Mouse (Mus musculus): ENCODE data around the gene Runx1. TPM values are rescaled to one million over a fixed set of nuclear protein-coding genes. Genes with fewer than 3 reads are reported as not detected.

Gene Runx1
- polyA plus RNA-seq, 1 experiment from 2014 or later, result 0.94 TPM

DNA sequence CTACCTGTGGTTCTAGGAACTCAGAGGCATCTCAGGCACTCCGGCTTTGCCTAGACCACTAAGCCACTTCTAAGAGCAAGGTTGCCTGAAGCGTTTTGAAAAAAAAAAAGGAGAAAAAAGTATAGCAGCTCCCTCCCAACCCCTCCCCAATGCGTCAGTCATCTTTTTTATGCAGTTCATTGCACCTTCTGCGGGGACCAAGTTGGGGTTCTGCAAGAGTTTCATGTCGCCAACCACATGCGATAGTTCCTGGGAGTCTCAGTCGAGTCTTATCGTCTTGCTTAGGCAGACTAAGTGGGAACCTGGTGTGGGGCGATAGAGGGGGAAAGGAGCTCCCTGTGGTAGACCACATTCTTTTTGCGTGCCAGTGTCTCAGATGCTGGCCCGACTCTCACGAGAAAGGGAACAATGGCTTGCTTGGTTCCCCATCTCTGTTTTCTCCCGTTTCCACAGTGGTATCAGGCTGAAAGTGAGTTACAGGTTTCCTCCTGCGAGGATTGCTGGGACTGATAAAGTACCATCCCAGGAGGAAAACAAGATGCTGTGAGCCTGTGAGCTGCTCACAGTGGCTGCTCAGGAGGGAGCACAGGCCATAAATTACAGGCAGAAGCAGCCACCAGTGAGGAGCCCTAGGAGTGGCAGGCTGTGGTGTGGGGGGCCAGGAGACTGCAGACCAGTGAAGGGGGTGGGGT lies 3.9 kb downstream of the Runx1 start:
- 60% methylated on average over 14 of the region's 14 CpGs for WGBS
- H3K27me3 ChIP-seq (replicated peaks; ENCODE audit: control insufficient read depth, insufficient read depth, low read length), result no peaks in the 10 kb centered on the region
- H3K9ac ChIP-seq (ENCODE audit: low read depth, low read length), result no peak overlapping the region
- no peak overlapping the region for H3K27ac ChIP-seq (ENCODE audit: low read depth, low read length)
- H3K9me3 ChIP-seq (ENCODE audit: control insufficient read depth, low read length), result no peaks in the 10 kb centered on the region
- H3K4me3 ChIP-seq (ENCODE audit: low read length), result no peak overlapping the region
- H3K4me2 ChIP-seq (ENCODE audit: low read length), result no peak overlapping the region
- no peaks in the 10 kb centered on the region for H3K36me3 ChIP-seq (ENCODE audit: control insufficient read depth, insufficient read depth, low read length)
- H3K4me1 ChIP-seq (ENCODE audit: control insufficient read depth, insufficient read depth, low read depth, low read length), result no peaks in the 10 kb centered on the region
- ATAC-seq, result no peak

DNA sequence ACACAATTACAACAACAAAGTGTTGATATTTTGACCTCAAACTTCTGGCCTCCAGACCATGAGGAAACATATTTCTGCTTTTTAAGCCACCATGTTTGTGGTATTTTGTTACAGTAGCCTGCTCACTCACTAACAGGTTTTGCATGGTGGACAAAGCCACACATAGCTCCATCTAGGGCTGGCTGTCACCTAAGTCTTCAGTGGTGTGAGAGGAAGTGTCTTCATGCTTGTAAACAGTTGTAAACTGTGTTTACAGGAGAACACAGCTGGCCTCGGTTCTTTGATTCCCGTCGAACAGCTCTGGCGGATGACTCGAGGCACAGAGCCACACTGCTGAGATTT lies 4.4 kb downstream of the Runx1 start:
- H3K27me3 ChIP-seq (replicated peaks; ENCODE audit: control insufficient read depth, insufficient read depth, low read length), result no peaks in the 10 kb centered on the region
- H3K4me1 ChIP-seq (ENCODE audit: control insufficient read depth, insufficient read depth, low read depth, low read length), result no peaks in the 10 kb centered on the region
- ATAC-seq, result no peak
- no peaks in the 10 kb centered on the region for H3K9me3 ChIP-seq (ENCODE audit: control insufficient read depth, low read length)
- WGBS, result 80% methylated on average over 5 of the region's 5 CpGs
- no peak overlapping the region for H3K4me3 ChIP-seq (ENCODE audit: low read length)
- H3K36me3 ChIP-seq (ENCODE audit: control insufficient read depth, insufficient read depth, low read length), result no peaks in the 10 kb centered on the region
- no peak overlapping the region for H3K9ac ChIP-seq (ENCODE audit: low read depth, low read length)
- no peak overlapping the region for H3K4me2 ChIP-seq (ENCODE audit: low read length)
- H3K27ac ChIP-seq (ENCODE audit: low read depth, low read length), result no peak overlapping the region

DNA sequence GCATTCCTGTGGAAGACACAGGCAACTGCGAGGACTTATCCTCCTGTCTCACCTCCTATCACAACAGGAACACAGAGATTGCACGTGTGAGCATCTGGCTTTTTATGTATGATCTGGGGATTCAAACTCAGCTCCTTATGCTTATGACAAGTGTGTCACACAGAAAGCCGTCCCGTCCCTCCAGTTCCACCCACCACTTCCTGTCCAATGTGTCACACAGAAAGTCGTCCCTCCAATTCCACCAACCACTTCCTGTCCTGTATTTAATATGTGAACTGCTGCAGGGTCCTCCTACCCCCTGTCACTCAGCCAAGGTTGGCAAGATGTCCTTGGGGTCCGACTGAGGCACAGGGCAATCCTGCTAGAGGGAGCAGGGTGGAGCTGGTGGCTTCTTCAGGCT lies 5.5 kb downstream of the Runx1 start:
- H3K4me1 ChIP-seq (ENCODE audit: control insufficient read depth, insufficient read depth, low read depth, low read length), result no peaks in the 10 kb centered on the region
- H3K27me3 ChIP-seq (replicated peaks; ENCODE audit: control insufficient read depth, insufficient read depth, low read length), result no peaks in the 10 kb centered on the region
- no peaks in the 10 kb centered on the region for H3K9me3 ChIP-seq (ENCODE audit: control insufficient read depth, low read length)
- no peak overlapping the region for H3K27ac ChIP-seq (ENCODE audit: low read depth, low read length)
- H3K36me3 ChIP-seq (ENCODE audit: control insufficient read depth, insufficient read depth, low read length), result no peaks in the 10 kb centered on the region
- H3K9ac ChIP-seq (ENCODE audit: low read depth, low read length), result no peak overlapping the region
- no peak overlapping the region for H3K4me2 ChIP-seq (ENCODE audit: low read length)
- WGBS, result 89% methylated on average over 6 of the region's 6 CpGs
- H3K4me3 ChIP-seq (ENCODE audit: low read length), result no peak overlapping the region
- no peak for ATAC-seq

DNA sequence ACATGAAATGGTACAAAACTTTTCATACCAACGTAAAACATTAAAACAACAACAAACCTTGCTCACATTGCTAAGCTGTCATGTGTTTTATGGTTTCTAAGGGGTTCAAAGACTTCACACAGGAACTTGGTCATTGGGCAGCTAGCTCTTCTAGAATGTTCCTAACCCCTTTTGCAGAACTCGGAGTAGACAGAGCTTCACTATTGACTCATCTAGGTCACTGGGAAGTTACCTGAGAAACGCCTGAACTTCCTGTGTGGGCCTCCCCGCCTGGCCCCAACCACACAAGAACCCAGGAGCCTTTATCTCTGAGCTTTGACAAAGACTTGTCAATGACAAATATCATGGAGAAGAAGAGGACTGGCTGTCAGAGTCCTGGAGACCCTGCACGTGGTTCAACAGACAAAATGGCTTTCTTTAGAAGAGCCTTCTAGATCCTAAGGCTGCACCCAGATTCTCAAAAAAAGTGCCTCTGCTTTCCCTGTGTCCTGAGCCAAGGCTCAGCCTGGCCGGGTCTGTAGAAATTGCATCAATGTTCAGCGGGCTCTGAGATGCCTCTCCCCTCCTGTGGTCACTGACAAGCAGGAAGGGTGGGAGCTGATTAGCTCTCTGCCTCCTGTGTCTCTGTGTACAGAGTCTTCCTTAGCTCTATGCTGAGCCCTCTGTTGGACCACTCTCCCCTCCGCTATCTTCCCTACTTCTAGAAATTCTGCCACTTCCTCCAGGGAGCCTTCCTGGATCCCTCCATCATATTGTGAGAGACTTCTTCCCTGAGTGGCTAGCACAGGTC lies 7.3 kb downstream of the Runx1 start:
- H3K4me1 ChIP-seq (ENCODE audit: control insufficient read depth, insufficient read depth, low read depth, low read length), result no peaks in the 10 kb centered on the region
- no peak overlapping the region for H3K4me3 ChIP-seq (ENCODE audit: low read length)
- no peaks in the 10 kb centered on the region for H3K27me3 ChIP-seq (replicated peaks; ENCODE audit: control insufficient read depth, insufficient read depth, low read length)
- H3K4me2 ChIP-seq (ENCODE audit: low read length), result no peak overlapping the region
- no peaks in the 10 kb centered on the region for H3K36me3 ChIP-seq (ENCODE audit: control insufficient read depth, insufficient read depth, low read length)
- 86% methylated on average over 8 of the region's 8 CpGs for WGBS
- H3K9ac ChIP-seq (ENCODE audit: low read depth, low read length), result no peak overlapping the region
- H3K27ac ChIP-seq (ENCODE audit: low read depth, low read length), result no peak overlapping the region
- ATAC-seq, result no peak
- no peaks in the 10 kb centered on the region for H3K9me3 ChIP-seq (ENCODE audit: control insufficient read depth, low read length)

DNA sequence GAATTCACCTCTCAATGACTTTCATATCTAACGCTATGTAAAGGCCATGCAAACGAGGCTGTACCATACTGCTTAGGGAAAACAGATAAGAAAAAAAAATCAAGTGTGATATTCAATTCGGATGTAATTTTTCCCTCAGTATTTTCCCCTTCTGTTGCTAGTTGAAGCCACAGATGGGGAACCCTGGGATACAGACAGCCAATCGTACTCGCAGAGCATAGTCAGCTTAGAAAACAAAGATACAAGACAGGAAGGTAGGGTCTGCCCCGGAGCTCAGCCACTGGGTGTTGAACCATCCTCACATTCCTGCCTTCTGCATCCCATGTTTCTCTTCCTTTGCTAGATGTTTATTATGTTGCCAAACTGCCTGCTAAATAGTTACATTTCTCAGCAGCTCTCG lies 9.9 kb downstream of the Runx1 start:
- H3K4me3 ChIP-seq (ENCODE audit: low read length), result no peak overlapping the region
- no peak overlapping the region for H3K4me2 ChIP-seq (ENCODE audit: low read length)
- no peak for ATAC-seq
- H3K27me3 ChIP-seq (replicated peaks; ENCODE audit: control insufficient read depth, insufficient read depth, low read length), result no peaks in the 10 kb centered on the region
- H3K27ac ChIP-seq (ENCODE audit: low read depth, low read length), result no peak overlapping the region
- 83% methylated on average over 7 of the region's 7 CpGs for WGBS
- no peaks in the 10 kb centered on the region for H3K36me3 ChIP-seq (ENCODE audit: control insufficient read depth, insufficient read depth, low read length)
- H3K9ac ChIP-seq (ENCODE audit: low read depth, low read length), result no peak overlapping the region
- H3K9me3 ChIP-seq (ENCODE audit: control insufficient read depth, low read length), result no peaks in the 10 kb centered on the region
- no peaks in the 10 kb centered on the region for H3K4me1 ChIP-seq (ENCODE audit: control insufficient read depth, insufficient read depth, low read depth, low read length)

DNA sequence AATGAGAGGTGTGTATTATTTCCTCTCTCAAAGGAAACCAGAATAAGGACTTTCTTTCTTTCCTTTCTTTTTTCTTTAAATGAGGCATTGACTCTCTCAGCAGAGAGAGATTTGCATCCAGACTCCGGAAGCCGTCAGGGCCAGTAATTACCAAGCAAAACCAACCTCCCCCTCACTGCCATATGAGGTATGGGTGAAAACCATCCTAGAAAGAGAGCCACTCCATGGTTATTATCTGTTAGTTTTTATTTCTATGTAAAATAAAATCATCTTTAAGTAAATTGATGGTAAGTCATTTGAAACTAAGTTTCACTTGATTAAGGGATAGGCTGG lies 10.8 kb downstream of the Runx1 start:
- Histone ChIP-seq H3K36me3 (ENCODE audit: control insufficient read depth, insufficient read depth, low read length) (no peaks in the 10 kb centered on the region), H3K27ac (ENCODE audit: low read depth, low read length) (no peak overlapping the region), H3K27me3 (replicated peaks; ENCODE audit: control insufficient read depth, insufficient read depth, low read length) (no peaks in the 10 kb centered on the region), H3K9ac (ENCODE audit: low read depth, low read length) (no peak overlapping the region), H3K9me3 (ENCODE audit: control insufficient read depth, low read length) (no peaks in the 10 kb centered on the region), H3K4me2 (ENCODE audit: low read length) (no peak overlapping the region), H3K4me3 (ENCODE audit: low read length) (no peak overlapping the region), H3K4me1 (ENCODE audit: control insufficient read depth, insufficient read depth, low read depth, low read length) (no peaks in the 10 kb centered on the region)
- ATAC-seq, result no peak
- 88% methylated on average over 2 of the region's 2 CpGs for WGBS

DNA sequence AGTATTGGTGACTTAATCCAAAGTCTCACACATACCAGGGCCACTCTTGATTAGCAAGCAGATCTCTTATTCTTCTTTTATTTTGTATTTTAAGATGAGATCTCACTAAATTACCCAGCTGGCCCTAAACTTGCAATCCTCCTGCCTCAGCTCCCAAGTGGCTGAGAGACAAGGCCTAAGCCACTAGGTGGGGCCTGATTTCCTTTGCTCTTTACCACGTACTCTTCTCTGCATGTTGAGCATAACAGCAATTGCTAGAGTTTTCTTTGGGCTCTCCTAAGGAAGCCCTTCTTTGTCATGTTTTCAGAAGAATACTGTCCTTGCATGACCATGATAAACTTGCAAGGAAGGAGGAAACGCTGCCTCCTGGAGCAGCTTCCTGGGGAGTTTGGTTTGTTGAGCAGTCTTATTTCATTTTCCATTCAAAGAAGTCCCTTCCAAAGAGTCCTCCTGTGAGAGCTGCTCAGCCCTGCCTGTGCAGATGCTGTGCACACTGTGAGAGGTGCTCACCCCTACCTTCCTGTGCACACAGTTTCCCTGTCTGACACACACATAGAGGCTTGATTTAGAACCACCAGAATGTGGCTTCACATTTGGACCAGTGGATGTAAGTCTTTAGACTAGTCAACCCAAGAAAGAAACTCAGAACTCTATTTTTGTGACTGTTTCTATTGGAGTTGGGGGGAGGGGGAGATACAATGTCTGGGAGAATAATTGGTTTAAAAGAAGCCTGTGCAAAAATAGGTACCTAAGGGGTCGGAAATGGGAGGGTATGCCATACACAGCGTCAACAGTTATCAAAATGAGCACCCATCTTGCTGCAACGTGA lies 11.4 kb downstream of the Runx1 start:
- Histone ChIP-seq H3K27ac (ENCODE audit: low read depth, low read length) (no peak overlapping the region), H3K4me2 (ENCODE audit: low read length) (no peak overlapping the region), H3K9me3 (ENCODE audit: control insufficient read depth, low read length) (no peaks in the 10 kb centered on the region), H3K4me1 (ENCODE audit: control insufficient read depth, insufficient read depth, low read depth, low read length) (no peaks in the 10 kb centered on the region), H3K27me3 (replicated peaks; ENCODE audit: control insufficient read depth, insufficient read depth, low read length) (no peaks in the 10 kb centered on the region), H3K9ac (ENCODE audit: low read depth, low read length) (no peak overlapping the region), H3K36me3 (ENCODE audit: control insufficient read depth, insufficient read depth, low read length) (no peaks in the 10 kb centered on the region), H3K4me3 (ENCODE audit: low read length) (no peak overlapping the region)
- 74% methylated on average over 5 of the region's 5 CpGs for WGBS
- ATAC-seq, result no peak

DNA sequence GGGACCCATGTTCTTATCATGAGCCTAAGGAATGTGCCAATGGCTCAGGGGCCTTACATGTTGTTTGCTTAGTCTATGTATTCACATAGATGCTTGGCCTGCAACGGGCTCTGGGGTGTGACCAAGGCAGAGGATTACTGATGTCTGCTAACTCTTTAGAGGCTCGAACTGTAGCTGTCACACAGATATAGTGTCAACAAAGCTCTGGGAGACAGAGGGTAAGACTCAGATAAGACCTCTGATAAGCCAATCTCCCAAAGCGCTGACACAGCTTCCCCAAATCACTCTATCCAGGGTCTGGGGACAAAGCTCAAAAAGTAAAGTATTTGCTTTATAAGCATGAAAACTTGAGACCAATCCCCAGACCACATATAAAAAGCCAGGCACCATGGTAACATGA lies 13.5 kb downstream of the Runx1 start:
- ATAC-seq, result no peak
- Histone ChIP-seq H3K4me2 (ENCODE audit: low read length) (no peak overlapping the region), H3K9me3 (ENCODE audit: control insufficient read depth, low read length) (no peaks in the 10 kb centered on the region), H3K9ac (ENCODE audit: low read depth, low read length) (no peak overlapping the region), H3K27ac (ENCODE audit: low read depth, low read length) (no peak overlapping the region), H3K27me3 (replicated peaks; ENCODE audit: control insufficient read depth, insufficient read depth, low read length) (no peaks in the 10 kb centered on the region), H3K4me1 (ENCODE audit: control insufficient read depth, insufficient read depth, low read depth, low read length) (no peaks in the 10 kb centered on the region), H3K4me3 (ENCODE audit: low read length) (no peak overlapping the region), H3K36me3 (ENCODE audit: control insufficient read depth, insufficient read depth, low read length) (no peaks in the 10 kb centered on the region)
- WGBS, result 79% methylated on average over 3 of the region's 3 CpGs

DNA sequence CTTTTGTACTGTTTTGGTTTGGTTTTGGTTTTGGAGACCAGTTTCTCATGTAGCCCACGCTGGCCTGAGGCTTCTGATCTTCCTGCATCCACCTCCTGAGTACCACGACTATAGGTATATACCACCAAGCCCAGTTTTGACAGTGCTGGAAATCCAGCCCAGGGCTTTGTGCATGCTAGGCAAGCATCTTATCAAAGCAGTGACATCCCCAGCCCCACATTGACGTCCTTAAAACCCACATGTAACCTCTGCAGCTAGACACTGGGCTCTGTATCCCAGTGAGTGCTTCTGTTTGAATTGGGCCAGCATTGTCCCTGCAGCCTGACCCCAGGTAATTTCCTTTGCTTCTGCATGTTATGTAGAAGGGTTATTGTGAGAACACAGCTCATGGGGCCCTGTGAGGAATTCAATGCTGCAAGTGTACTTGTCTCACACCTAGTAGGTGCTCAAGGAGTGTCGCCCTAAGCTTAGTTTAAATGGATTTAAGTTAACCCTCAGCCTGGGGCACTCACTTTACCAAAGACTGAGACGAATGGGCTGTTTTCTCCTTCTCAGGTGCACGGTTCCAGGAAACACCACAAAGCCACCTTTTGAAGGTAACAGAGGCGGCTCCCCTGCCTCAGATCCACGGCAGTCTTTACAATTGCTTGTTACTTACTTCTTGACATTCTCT lies 15.2 kb downstream of the Runx1 start:
- no peaks in the 10 kb centered on the region for H3K36me3 ChIP-seq (ENCODE audit: control insufficient read depth, insufficient read depth, low read length)
- no peaks in the 10 kb centered on the region for H3K9me3 ChIP-seq (ENCODE audit: control insufficient read depth, low read length)
- no peaks in the 10 kb centered on the region for H3K27me3 ChIP-seq (replicated peaks; ENCODE audit: control insufficient read depth, insufficient read depth, low read length)
- no peaks in the 10 kb centered on the region for H3K4me1 ChIP-seq (ENCODE audit: control insufficient read depth, insufficient read depth, low read depth, low read length)
- no peak overlapping the region for H3K27ac ChIP-seq (ENCODE audit: low read depth, low read length)
- 89% methylated on average over 8 of the region's 8 CpGs for WGBS
- no peak overlapping the region for H3K9ac ChIP-seq (ENCODE audit: low read depth, low read length)
- H3K4me3 ChIP-seq (ENCODE audit: low read length), result no peak overlapping the region
- ATAC-seq, result no peak
- no peak overlapping the region for H3K4me2 ChIP-seq (ENCODE audit: low read length)

Data from hindbrain, embryonic 16.5 days (tissue).